Mouse (Mus musculus) urinary bladder, postnatal 0 days (tissue): ENCODE results near the gene Adgrg5. TPM values are rescaled to one million over a fixed set of nuclear protein-coding genes. Genes with fewer than 3 reads are reported as not detected.

Experiments used
- polyA plus RNA-seq: library from polyadenylated mRNA; unstranded; fragments of >200 nt; fragmentation: Nextera tagmentation; extraction: Ambion mirVana; gene quantifications from 2 replicates; pipeline ENCODE4 v1.2.1, GENCODE M21; 2015

Gene Adgrg5
- 0.08 and 0.14 TPM in 2 replicates for polyA plus RNA-seq

DNA sequence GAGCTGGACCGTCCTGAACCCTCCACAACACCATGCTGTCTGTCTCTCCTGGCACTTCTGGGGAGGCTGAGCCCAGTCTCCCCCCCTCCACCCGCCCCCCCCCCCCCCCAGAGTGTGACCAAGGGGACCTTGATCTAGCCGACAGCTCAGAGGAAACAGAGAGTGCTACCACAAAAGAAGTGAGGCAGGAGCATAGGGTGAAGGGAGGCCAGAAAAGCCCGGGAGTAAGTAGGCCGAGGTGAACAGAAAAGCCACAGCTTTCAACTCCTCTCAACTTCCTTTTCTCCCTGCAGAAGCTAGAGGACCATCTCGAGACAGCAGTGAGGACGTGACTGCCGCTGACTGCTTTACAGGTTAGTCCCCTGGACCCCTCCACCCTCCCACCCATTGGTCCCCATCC is at the start of gene Adgrg5:
Gene Adgrg5 (plus strand): TSS at position 290 of the 400 bp plus-strand sequence.

DNA sequence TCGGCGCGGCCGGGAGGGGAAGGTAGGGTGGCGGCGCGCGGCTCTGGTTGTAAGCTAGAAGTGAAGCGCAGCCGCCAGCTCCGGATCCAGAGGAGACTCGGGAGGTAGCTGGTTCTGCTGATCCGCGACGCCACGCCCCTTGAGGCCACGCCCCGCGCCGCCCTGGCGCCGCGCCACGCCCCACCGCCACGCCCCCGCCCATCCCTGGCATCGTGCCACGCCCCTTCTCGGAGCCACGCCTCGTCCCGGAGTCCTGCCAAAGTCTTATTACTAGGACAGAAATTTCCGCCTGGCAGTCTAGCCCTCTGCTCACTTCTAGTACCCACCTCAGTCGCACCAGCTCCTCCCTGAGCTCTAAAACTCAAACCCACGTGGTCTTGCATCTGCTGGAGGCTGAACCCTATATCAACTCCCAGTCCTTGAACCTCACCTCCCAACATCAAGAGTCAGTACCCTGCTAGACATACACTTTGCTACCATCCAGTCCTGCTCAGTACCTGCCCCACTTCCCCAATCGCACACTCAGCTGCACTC is 47.2 kb upstream of the Adgrg5 start, which contains the start of gene Dok4:
Gene Dok4 (minus strand): TSS at position 134 of the 534 bp plus-strand sequence.

DNA sequence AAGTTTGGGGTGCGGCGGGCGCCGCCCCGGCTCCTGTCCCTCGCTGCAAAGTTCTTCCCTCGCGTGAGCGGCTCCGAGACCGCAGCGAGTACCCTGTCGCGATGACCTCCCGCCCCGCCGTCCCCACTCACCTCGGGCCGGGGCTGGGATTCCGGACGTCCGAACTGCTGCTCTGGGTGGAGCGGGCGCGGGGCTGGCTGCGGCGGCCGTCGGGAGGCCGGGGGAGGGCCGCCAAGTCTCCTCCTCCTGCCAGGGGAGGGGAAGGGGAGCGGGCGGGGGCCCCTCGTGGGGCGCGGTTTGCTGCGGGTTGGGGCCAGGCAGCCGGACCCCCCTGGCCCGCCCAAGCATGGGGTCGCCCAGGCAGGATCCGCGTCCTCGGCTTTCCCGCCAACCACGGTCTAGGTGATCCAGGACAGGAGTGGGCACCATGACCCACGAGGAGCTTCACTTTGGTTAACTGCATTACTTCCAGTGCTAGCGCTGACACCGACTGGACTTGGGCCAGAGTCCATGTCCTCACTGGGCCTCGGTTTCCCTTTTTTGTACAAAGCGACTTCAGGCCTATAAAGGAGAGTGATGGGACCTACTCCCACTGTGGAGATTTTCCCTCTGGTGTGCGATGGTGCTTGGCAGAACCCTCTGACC is 5.5 kb upstream of the Adgrg5 start, which contains the start of gene Ccdc102a:
Gene Ccdc102a (minus strand): TSS at position 248 of the 645 bp plus-strand sequence.

DNA sequence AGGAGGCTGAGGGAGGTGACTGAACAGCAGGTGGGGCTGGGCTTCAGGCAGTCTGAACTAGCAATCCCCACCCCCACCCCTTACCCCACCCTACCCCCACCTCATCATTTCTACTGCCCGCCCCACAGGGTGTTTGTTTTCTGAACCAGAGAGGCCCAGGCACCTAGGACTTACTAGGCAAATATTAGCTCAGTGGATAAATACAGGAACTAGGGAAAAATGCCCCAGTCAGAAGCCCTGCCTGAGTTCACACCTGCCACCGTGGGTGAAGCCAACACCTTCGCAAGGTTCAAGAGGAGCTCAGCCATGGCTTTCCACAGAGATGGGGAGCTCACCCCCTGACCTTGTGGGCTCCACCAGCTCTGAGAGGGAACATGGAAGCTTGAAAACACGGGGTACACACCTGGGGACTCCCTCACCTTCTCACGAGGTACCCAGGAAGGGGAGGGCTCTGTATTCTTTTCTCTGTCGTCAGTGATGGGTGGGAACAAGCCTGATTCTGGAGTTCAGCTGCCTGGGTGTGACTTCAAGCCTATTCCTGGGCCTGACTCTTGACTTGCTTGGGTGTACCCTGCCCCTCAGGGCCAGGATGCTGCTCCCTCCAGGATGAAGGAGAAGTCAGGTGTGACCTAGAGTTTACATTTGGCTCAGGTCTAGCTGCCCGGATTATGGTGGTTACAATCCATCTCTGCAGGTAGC is 51.1 kb downstream of the Adgrg5 start, which contains the start of gene Adgrg1:
Gene Adgrg1 (plus strand): TSS at position 285 of the 699 bp plus-strand sequence.

Other genes with a start within 250 kb of the Adgrg5 start
- 43.5 and 49.2 TPM in 2 replicates for gene Pllp, start 227.4 kb upstream of the Adgrg5 start, polyA plus RNA-seq
- gene Ccl22, start 178.1 kb upstream of the Adgrg5 start, polyA plus RNA-seq = 0.05 TPM in 1 of 2 replicates, not detected in the other
- 8.6 and 9.6 TPM in 2 replicates for gene Cx3cl1, start 151.7 kb upstream of the Adgrg5 start, polyA plus RNA-seq
- gene Ccl17, start 113.2 kb upstream of the Adgrg5 start, polyA plus RNA-seq = 0.73 TPM in 1 of 2 replicates, not detected in the other
- gene Coq9, start 85.4 kb upstream of the Adgrg5 start, polyA plus RNA-seq = 50.5 and 54.1 TPM in 2 replicates
- gene Ciapin1, start 85.3 kb upstream of the Adgrg5 start, polyA plus RNA-seq = 54.3 and 61.0 TPM in 2 replicates
- gene Polr2c, start 66.2 kb upstream of the Adgrg5 start, polyA plus RNA-seq = 93.9 and 99.1 TPM in 2 replicates
- gene Dok4, start 47.4 kb upstream of the Adgrg5 start, polyA plus RNA-seq = 18.9 and 21.5 TPM in 2 replicates
- gene Ccdc102a, start 5.6 kb upstream of the Adgrg5 start, polyA plus RNA-seq = 39.8 and 40.3 TPM in 2 replicates
- gene Adgrg1, start 51.1 kb downstream of the Adgrg5 start, polyA plus RNA-seq = 20.0 and 22.6 TPM in 2 replicates
- gene Adgrg3, start 94.0 kb downstream of the Adgrg5 start, polyA plus RNA-seq = 1.0 and 1.5 TPM in 2 replicates
- not detected in 2 replicates for gene Drc7, start 131.4 kb downstream of the Adgrg5 start, polyA plus RNA-seq
- gene Katnb1, start 157.5 kb downstream of the Adgrg5 start, polyA plus RNA-seq = 9.5 and 10.5 TPM in 2 replicates